Mouse (Mus musculus) lung, postnatal 4 days (tissue): ENCODE data around the gene Klf5.

ENCODE experiments used
- DNase-seq, 2 experiments: peaks; one replicate each; pipeline ENCODE4 v3.0.0; 2021

Klf5 gene

GRCm38 (mm10) chr14:99298385-99299021 lies at the start of gene Klf5:
Gene Klf5 (plus strand): TSS chr14:99298691.
- DNase-seq: peak; percentile 94 to 98

DNA sequence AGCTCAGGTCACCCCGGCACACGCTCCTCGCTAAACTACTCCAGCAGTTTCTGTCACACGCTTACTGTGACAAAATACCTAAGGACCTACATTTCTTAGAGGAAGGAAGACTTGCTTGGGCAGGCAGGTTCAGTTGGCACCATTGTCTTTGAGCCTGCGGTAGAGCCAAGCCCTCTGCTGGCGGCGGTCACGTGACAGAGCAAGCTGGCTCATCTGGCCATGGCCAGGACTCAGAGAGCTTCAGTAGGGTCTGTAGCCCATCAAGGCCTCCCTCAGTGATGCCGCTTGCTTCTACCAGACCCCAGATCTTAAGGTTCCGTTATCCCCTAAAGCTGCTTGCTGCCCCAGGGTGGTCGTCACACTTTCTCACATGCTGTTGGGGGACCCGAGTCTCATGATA lies 36.5 kb upstream of the Klf5 start:
- no peak for DNase-seq

DNA sequence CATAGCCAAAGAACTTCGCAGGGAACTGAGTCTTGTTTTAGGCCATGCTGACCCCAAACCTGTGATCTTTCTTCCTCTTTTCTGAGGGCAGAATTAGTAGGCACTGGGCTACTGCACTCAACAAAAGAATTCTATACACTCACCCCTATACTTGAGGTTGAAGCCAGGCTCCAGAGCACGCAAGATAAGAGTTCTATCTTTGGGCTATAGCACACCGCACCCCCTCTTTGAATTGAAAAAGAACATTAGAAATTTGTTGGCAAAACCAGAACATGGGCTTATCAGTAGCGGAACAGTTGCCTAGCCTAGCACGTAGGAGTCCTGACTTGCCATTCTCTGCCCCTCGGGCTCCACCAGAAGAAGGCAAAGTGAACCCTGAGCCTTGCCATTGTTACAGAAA lies 34.7 kb upstream of the Klf5 start:
- no peak for DNase-seq

GRCm38 (mm10) chr14:99265791-99266190 lies 32.7 kb upstream of the Klf5 start:
- DNase-seq: no peak

- no peak for DNase-seq
Measured at GRCm38 (mm10) chr14:99266749-99267148, 31.7 kb upstream of the Klf5 start.

- DNase-seq: no peak
Measured at GRCm38 (mm10) chr14:99274056-99274455, 24.4 kb upstream of the Klf5 start.

- no peak for DNase-seq
Measured at GRCm38 (mm10) chr14:99275827-99276226, 22.7 kb upstream of the Klf5 start.

DNA sequence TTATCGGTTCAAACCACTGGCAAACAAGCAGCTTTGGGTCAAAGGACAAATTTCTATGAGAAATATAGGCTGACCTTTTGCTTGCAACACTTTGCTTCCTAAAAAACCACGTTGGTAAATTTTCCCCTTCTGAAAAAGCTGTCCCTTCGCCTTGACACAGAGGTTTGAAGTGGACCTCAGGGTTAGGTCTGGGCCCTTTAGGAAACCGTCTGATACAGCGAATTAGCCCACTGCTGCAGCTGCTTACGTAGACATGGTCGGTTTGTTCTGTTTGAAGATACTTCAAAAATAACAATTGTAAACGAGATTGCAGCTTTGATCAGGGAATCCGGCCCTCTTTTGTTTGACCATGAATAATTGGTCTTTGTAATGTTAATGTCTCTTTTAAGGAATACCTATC lies 20.2 kb upstream of the Klf5 start:
- DNase-seq: no peak

DNA sequence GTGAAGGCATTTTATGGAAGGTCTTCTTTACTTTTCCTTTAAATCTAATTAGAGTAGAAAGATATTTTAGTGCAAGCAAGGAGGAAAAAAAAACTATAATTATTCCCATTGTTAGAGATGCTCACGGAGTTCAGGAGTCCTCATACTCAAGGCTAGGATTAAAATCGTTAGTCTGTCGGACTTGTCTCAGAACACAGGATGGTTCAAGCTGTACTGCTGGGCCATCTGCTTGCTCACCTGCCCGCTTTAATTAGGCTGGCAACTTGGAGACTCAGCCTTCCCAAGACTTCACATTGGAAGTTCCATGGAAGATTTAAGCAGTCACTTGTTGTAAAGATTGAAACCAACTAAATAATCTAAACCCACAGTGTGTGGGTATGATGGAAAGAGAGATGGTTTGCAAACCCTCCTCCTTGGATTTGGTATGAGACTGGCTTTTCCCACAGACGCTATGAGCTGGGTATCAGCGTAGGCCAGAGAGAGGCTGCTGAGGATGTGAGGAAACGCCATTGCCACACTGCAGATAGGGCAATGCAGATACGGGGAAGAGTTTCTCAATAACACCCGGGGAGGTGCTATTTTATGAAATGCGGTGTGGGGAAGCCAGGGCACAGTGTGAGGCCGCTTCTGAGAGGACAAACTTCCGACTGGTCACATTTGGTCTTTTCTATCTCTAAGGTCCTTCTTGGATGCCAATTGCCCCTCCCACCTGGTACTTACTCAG lies 19.6 kb upstream of the Klf5 start:
- DNase-seq: peak in 1 of 2 experiments; percentile 16

DNA sequence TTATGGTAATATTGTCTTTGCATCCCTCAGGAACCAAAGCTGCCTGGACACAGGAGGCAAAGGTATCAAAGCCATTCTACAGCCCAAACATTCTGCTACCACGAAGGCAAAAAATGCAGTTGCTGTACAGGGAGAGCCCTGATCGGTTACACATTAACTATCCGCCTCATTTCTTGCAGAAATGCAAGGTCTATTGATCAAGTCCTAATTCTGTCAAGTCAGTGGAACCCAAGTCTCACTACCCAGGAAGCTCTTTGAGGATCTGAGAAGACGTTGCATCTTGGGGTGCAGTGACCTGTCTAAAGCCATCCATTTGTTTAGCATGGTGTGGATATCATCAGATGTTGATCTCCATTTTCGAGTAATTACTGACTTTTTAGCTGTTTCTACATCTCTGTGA lies 18.1 kb upstream of the Klf5 start:
- DNase-seq: no peak

DNA sequence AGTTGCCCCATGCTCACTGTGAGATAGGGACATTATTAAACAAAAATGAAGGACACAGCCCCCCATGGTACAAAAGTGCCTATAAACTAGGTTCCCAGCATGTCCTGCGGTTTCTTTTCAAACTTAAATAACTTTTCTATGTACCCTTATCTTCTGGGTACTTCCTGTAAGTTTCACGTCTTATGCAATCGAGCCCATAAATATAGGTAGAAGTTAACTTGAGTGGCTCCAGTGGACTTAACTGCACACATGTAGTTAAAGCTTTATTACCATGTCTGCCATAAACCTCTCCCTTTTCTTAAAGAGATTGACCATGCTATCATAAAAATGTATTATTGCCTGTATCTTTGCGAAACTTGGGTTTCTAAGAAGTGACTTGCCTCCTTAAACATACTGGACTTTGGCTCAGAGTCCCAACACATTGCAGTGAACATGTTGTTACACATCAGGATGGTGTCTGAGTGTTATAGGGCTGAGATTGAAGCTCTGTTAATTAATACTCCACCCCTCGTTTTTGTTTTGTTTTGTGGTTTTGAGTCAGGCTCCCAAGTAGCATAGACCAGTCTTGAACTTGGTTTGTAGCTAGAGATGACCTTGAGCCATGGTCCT lies 17.6 kb upstream of the Klf5 start:
- DNase-seq: no peak

GRCm38 (mm10) chr14:99285486-99285885 lies 13.0 kb upstream of the Klf5 start:
- DNase-seq: no peak

GRCm38 (mm10) chr14:99292176-99292575 lies 6.3 kb upstream of the Klf5 start:
- no peak for DNase-seq

- no peak for DNase-seq
Measured at GRCm38 (mm10) chr14:99294424-99294823, 4.1 kb upstream of the Klf5 start.

DNA sequence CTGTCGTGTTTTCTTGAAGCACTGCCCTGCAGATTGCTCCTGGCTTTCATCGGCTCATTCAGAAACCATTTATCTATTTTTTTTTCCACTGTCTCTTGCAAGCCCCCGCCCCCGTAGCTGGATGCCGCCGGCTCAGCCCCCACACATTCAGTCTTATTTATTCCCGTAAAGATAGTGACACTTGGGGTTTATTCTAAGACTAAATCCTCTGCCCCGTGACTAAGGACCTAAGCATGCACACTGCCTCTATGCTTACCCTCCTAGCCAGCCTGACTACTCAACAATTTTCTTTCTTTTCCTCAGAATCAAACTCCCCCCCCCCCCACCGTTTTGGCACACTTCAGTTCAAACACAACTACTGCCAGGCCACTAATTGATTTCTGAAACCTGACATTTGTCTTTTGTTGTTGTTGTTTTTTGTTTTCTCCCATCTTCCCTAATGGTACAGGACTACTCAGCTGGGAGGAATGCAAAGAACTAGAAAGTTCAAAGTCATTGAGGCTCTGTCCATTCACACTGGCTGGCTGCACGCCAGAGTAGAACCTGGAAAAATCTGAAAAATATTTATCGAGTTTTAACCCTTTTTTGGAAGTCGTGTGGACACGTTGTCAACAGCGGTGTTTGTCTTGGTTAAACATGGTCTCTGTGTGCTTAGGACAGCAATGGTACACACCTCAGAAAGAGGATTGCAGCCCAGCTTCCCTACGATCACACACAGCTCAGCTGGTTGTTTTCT lies 2.7 kb upstream of the Klf5 start:
- DNase-seq: no peak

- peak; percentile 75 to 82 for DNase-seq
Measured at GRCm38 (mm10) chr14:99299022-99299481, 561 bp downstream of the Klf5 start.

DNA sequence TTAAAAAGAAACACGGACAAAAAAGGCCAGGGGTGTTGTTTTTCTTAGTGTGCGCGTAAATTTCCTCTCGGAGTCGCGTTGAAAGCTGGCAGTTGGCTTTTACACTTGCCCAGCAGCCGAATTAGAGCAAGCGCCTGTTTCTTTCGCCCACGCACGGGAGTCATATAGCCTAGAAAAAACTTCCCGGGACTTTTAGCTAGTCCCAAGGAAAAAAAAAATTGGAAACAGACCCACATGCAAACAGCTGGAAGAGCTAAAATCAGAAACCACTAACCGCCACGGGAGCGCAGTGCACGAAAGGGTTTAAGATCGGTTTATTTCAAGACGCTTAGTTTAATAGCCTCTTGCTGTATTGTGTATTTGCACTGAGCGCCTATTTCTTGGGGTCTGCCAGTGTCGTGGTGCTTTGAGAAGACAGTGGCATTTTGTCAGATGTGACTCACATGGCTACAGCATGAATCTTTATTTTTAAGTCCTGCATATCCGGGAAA lies 1.3 kb downstream of the Klf5 start:
- DNase-seq: peak in 1 of 2 experiments; percentile 18

DNA sequence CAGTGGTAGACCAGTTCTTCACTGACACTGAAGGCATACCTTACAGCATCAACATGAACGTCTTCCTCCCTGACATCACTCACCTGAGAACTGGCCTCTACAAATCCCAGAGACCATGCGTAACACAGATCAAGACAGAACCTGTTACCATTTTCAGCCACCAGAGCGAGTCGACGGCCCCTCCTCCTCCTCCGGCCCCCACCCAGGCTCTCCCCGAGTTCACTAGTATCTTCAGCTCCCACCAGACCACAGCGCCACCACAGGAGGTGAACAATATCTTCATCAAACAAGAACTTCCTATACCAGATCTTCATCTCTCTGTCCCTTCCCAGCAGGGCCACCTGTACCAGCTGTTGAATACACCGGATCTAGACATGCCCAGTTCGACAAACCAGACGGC lies 3.0 kb downstream of the Klf5 start:
- peak in 1 of 2 experiments; percentile 28 for DNase-seq

GRCm38 (mm10) chr14:99304387-99304786 lies 5.9 kb downstream of the Klf5 start:
- no peak for DNase-seq

DNA sequence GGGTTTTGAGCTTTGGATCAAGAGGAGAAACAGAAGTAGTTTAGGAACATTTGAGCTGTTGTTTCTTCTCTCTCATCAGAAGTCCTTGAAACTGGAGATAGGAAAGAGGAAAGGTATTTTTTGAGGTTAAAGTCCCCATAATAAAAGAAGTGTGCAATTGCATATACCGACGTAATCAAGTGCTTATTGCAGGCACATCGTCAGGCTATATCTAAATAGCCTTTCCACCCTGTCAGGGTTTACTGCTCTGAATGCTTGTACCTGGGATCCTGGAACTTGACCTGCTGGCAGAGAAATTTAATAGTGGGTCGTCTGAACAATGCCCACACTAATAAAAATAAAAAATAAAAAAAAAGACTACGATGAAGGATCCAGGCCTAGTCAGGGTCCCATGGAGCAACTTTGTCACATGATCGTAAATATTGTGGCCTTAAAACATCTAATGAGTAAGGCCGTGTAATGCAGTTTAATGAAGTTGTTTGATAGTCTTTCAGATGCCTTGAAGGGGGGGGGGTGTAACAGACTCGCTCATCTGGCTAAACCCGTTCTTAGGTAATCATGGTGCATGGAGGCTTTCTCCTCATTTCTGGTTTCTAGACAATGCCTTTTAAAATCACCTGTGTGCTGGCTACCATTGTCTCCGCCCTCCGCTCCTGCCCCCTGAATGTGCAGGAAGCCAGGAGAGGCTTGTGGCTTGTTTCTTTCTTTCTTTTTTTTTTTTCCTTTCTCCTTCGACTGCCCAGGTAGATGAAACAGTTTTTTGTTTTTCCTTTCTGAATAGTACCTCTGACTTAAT lies 6.7 kb downstream of the Klf5 start:
- DNase-seq: no peak

- no peak for DNase-seq
Measured at GRCm38 (mm10) chr14:99306410-99306809, 7.9 kb downstream of the Klf5 start.

GRCm38 (mm10) chr14:99309606-99310005 lies 11.1 kb downstream of the Klf5 start:
- DNase-seq: no peak
